Mouse (Mus musculus) 3134 (cell line): ENCODE measurements at regions not wholly inside any gene's neighbourhood (a gene's known extent, or its start where the extent isn't known, plus 50 kb on each side); places are given as distances from the start of the nearest gene placed in this dataset.
A peak's percentile ranks its signal among the peaks of the same experiment; 100 is the strongest.

Experiments used
- DNase-seq: peaks from one replicate; pipeline ENCODE4 v3.0.0-alpha.2; 2011; ENCODE audit warnings: low spot score; ENCODE audit not compliant: insufficient read length; ENCODE audit errors: extremely low read depth

GRCm38 (mm10) chr9:60995096-60995495, 200.8 kb downstream of the Uaca start:
- no peak for DNase-seq

GRCm38 (mm10) chr9:60998086-60998785, 203.9 kb downstream of the Uaca start:
- no peak for DNase-seq

- peak; percentile 20 for DNase-seq
These were observed 204.7 kb downstream of the Uaca start for GRCm38 (mm10) chr9:60999001-60999529.

GRCm38 (mm10) chr9:61000232-61000631, 205.9 kb downstream of the Uaca start:
- DNase-seq = no peak

- DNase-seq = no peak
These were observed 208.2 kb downstream of the Uaca start for GRCm38 (mm10) chr9:61002572-61002971.

GRCm38 (mm10) chr9:61008446-61008845, 214.1 kb downstream of the Uaca start:
- DNase-seq = no peak

GRCm38 (mm10) chr9:61011066-61011465, 216.7 kb downstream of the Uaca start:
- no peak for DNase-seq

GRCm38 (mm10) chr9:61012771-61013540, 218.6 kb downstream of the Uaca start:
- peak; percentile 88 for DNase-seq

GRCm38 (mm10) chr9:61014151-61014550, 219.8 kb downstream of the Uaca start:
- no peak for DNase-seq

GRCm38 (mm10) chr9:61015374-61015890, 221.1 kb downstream of the Uaca start:
- no peak for DNase-seq

- DNase-seq = peak; percentile 78
These were observed 222.3 kb downstream of the Uaca start for GRCm38 (mm10) chr9:61016673-61017072.

GRCm38 (mm10) chr9:61019938-61020337, 225.6 kb downstream of the Uaca start:
- no peak for DNase-seq

GRCm38 (mm10) chr9:61021810-61022209, 227.5 kb downstream of the Uaca start:
- DNase-seq = no peak

GRCm38 (mm10) chr9:61022371-61023026, 228.2 kb downstream of the Uaca start:
- no peak for DNase-seq

GRCm38 (mm10) chr9:61025341-61025740, 231.0 kb downstream of the Uaca start:
- no peak for DNase-seq

- DNase-seq = no peak
These were observed 234.5 kb downstream of the Uaca start for GRCm38 (mm10) chr9:61028775-61029401.

GRCm38 (mm10) chr9:61031699-61032447, 237.5 kb downstream of the Uaca start:
- DNase-seq = no peak

- DNase-seq = no peak
These were observed 238.4 kb downstream of the Uaca start for GRCm38 (mm10) chr9:61032448-61033433.

GRCm38 (mm10) chr9:61033593-61033992, 239.3 kb downstream of the Uaca start:
- DNase-seq = no peak
